Mouse (Mus musculus) stomach, postnatal 0 days (tissue): ENCODE measurements around the gene Wee2. TPM values are rescaled to one million over a fixed set of nuclear protein-coding genes. Genes with fewer than 3 reads are reported as not detected.

Experiments
- ATAC-seq: fragments of 200-750 bp; cut with Nextera tagmentation; 2 replicates; pipeline ENCODE4 v1.8.0; 2017; ENCODE audit not compliant: low FRiP score, low TSS enrichment
- DNase-seq: peaks from one replicate; pipeline ENCODE4 v3.0.0-alpha.2; 2016; ENCODE audit warnings: low spot score
- H3K27ac ChIP-seq: fragments of 300-500 bp; sonication (generic); replicated peaks from 2 replicates; pipeline ENCODE4 v1.5.1; 2014; ENCODE audit warnings: mild to moderate bottlenecking, control low read depth
- H3K27me3 ChIP-seq: fragments of 300-500 bp; sonication (generic); 2 replicates; pipeline ENCODE4 v1.6.1; 2014; ENCODE audit warnings: low read length; ENCODE audit not compliant: control insufficient read depth, insufficient read depth
- H3K36me3 ChIP-seq: fragments of 300-500 bp; sonication (generic); 2 replicates; pipeline ENCODE4 v1.6.1; 2014; ENCODE audit warnings: low read length, mixed read lengths; ENCODE audit not compliant: control insufficient read depth, insufficient read depth
- H3K4me1 ChIP-seq: fragments of 300-500 bp; sonication (generic); replicated peaks from 2 replicates; pipeline ENCODE4 v1.6.1; 2014; ENCODE audit warnings: antibody characterized with exemption; ENCODE audit not compliant: control insufficient read depth, insufficient read depth
- H3K4me2 ChIP-seq: fragments of 300-500 bp; sonication (generic); replicated peaks from 2 replicates; pipeline ENCODE4 v1.6.1; 2014; ENCODE audit warnings: low read depth, mild to moderate bottlenecking, control low read depth, moderate library complexity
- H3K4me3 ChIP-seq: fragments of 300-500 bp; sonication (generic); 2 replicates; pipeline ENCODE4 v1.5.1; 2014; ENCODE audit warnings: low read depth, low read length, control low read depth
- H3K9ac ChIP-seq: fragments of 300-500 bp; sonication (generic); 2 replicates; pipeline ENCODE4 v1.6.1; 2014; ENCODE audit warnings: mild to moderate bottlenecking, low read length, control low read depth, mixed read lengths
- H3K9me3 ChIP-seq: fragments of 300-500 bp; sonication (generic); 2 replicates; pipeline ENCODE4 v1.6.1; 2016; ENCODE audit warnings: low read length; ENCODE audit not compliant: control insufficient read depth
- CTCF ChIP-seq: IDR thresholded peaks from 2 replicates; pipeline ENCODE4 v1.5.1; 2016; ENCODE audit warnings: antibody characterized with exemption, low read depth, mild to moderate bottlenecking, moderate library complexity
- EP300 ChIP-seq: optimal IDR thresholded peaks from 2 replicates; pipeline ENCODE3; 2016; ENCODE audit warnings: antibody characterized with exemption
- WGBS: fragments of 180-500 bp; shearing (Covaris S2); extraction: QIAGEN DNeasy Blood & Tissue Kit; methylation state at CpG from one replicate; pipeline ENCODE4 v1.1.7; 2014; 5-methylcytosine and 5-hydroxymethylcytosine counted together
- polyA plus RNA-seq: library from polyadenylated mRNA; unstranded; fragments of >200 nt; fragmentation: Nextera tagmentation; extraction: Ambion mirVana; gene quantifications from 2 replicates; pipeline ENCODE4 v1.2.1, GENCODE M21; 2015

Gene Wee2
- polyA plus RNA-seq, 1 experiment from 2014 or later: not detected

GRCm38 (mm10) chr6:40427441-40427840 lies 11.4 kb upstream of the Wee2 start:
- WGBS: 70% methylated on average over 7 of the region's 7 CpGs
- no peaks in the 10 kb centered on the region for H3K4me1 ChIP-seq

DNA sequence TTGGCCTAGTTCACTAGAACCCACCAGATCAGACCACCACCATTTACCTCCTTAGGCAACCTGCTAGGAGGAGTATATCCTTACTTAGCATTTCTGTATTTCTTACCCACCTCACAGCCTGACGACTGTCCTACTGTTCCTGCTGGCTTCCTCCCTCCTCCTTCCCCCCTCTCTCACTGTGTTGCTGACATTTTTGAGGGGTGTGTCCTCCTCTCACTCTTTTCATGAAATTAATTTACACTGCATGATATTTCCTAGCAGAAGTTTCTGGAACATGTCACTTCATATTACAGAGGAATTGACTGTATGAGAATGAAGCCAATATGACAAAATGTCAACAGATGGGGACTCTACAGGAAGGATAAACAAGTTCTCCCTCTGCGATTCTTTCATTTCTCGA lies 10.2 kb upstream of the Wee2 start:
- Histone ChIP-seq H3K9ac (no peak overlapping the region), H3K27ac (no peak overlapping the region), H3K4me3 (no peak overlapping the region), H3K4me1 (no peaks in the 10 kb centered on the region), H3K4me2 (no peak overlapping the region), H3K36me3 (no peaks in the 10 kb centered on the region), H3K9me3 (no peaks in the 10 kb centered on the region), H3K27me3 (no peaks in the 10 kb centered on the region)
- no peak for TF ChIP-seq EP300
- TF ChIP-seq CTCF: no peak
- ATAC-seq (no peak), DNase-seq (no peak)
- WGBS: 31% methylated on average over 3 of the region's 3 CpGs

More at GRCm38 (mm10) chr6:40427441-40427840, 11.4 kb upstream of the Wee2 start:
- no peak for DNase-seq
- Histone ChIP-seq H3K36me3 (no peaks in the 10 kb centered on the region), H3K27ac (no peak overlapping the region), H3K4me3 (no peak overlapping the region), H3K9ac (no peak overlapping the region), H3K4me2 (no peak overlapping the region), H3K27me3 (no peaks in the 10 kb centered on the region), H3K9me3 (no peaks in the 10 kb centered on the region)
- no peak for ATAC-seq
- TF ChIP-seq EP300: no peak
- TF ChIP-seq CTCF: no peak

- Histone ChIP-seq H3K9ac (no peak overlapping the region), H3K27me3 (no peaks in the 10 kb centered on the region), H3K36me3 (no peaks in the 10 kb centered on the region), H3K27ac (no peak overlapping the region), H3K9me3 (no peaks in the 10 kb centered on the region), H3K4me3 (no peak overlapping the region), H3K4me1 (no peaks in the 10 kb centered on the region), H3K4me2 (no peak overlapping the region)
- peak; percentile 96 for ATAC-seq
- DNase-seq: peak; percentile 78
- WGBS: 50% methylated on average over 4 of the region's 4 CpGs
- TF ChIP-seq CTCF: no peak
- TF ChIP-seq EP300: no peak
Observed at GRCm38 (mm10) chr6:40429521-40429931, 9.4 kb upstream of the Wee2 start.

DNA sequence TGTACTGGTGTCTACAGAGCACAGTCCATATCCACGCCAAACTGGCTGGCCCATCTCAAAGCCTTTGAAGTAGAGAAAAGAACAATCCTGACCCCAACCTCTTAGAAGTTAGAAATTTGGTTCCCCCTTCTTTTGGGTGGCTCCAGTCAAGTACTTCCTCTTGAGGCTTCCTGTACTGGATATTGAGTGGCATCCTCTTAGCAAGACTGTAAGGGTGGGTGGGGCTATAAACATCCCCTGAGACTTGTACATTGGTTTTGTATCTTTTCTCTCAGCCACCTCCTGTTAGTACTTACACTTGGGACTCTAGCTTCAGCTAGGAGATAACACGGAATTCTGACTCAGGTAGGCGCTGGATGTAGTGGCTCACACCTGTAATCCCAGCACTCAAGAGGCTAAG lies 8.6 kb upstream of the Wee2 start:
- WGBS: 73% methylated on average over 3 of the region's 3 CpGs
- Histone ChIP-seq H3K27me3 (no peaks in the 10 kb centered on the region), H3K9ac (no peak overlapping the region), H3K4me3 (no peak overlapping the region), H3K4me2 (no peak overlapping the region), H3K4me1 (no peaks in the 10 kb centered on the region), H3K36me3 (no peaks in the 10 kb centered on the region), H3K9me3 (no peaks in the 10 kb centered on the region), H3K27ac (peak overlapping the region; percentile 41; the same call in 1 of the 2 replicates)
- ATAC-seq: no peak
- no peak for DNase-seq
- TF ChIP-seq CTCF: no peak
- TF ChIP-seq EP300: no peak

DNA sequence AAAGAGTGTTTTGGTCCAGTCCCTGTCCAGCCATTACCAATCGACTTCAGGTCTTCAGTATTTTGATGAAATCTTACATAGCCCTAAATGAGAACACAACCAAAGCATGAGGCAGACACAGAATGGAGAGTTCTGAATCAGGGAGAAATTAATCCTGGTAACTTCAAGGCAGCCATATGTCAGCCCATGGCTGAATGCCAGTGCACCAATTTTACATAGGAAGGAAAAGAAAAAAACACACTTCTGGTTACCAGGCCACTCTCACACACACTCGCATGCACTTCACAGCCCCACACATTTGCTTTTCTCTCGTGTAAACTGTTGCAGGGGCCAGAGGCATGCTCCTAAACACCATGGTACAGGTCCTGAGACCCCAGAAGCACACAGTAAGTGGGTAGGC lies 8.0 kb upstream of the Wee2 start:
- TF ChIP-seq CTCF (no peak), EP300 (no peak)
- ATAC-seq: no peak
- no peaks in the 10 kb centered on the region for H3K36me3 ChIP-seq
- H3K4me1 ChIP-seq: no peaks in the 10 kb centered on the region
- no peaks in the 10 kb centered on the region for H3K27me3 ChIP-seq
- 63% methylated on average over 3 of the region's 3 CpGs for WGBS
- DNase-seq: no peak
- no peak overlapping the region for H3K4me2 ChIP-seq
- H3K27ac ChIP-seq: peak overlapping the region; percentile 70
- H3K9me3 ChIP-seq: no peaks in the 10 kb centered on the region
- no peak overlapping the region for H3K4me3 ChIP-seq
- no peak overlapping the region for H3K9ac ChIP-seq

DNA sequence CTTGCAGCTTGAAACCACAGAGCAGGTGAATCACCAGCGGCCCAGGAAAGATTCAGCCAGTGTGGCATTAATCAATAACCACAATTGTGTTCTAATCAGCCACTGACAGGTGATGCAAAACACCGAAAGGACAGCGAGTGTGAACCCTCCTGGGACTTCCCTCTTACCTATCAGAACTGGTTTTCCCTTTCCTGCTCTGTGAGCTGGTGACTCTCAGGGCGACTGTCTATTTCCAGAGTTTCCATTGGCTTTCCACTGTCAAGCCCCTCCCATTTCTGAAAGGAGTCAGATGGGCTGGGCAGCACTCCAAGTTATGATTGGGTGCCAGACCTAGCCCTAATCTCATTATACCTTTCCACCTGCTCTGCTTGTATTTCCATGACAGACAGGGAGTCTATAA lies 7.5 kb upstream of the Wee2 start:
- H3K4me3 ChIP-seq: no peak overlapping the region

More for the DNA sequence above, 7.5 kb upstream of the Wee2 start:
- ATAC-seq: peak; percentile 79
- WGBS: 42% methylated on average over 4 of the region's 4 CpGs
- H3K9me3 ChIP-seq: no peaks in the 10 kb centered on the region
- DNase-seq: peak; percentile 76
- TF ChIP-seq EP300 (no peak), CTCF (no peak)
- no peaks in the 10 kb centered on the region for H3K4me1 ChIP-seq
- no peak overlapping the region for H3K4me2 ChIP-seq
- H3K27me3 ChIP-seq: no peaks in the 10 kb centered on the region
- H3K9ac ChIP-seq: no peak overlapping the region
- peak overlapping the region; percentile 70 for H3K27ac ChIP-seq
- H3K36me3 ChIP-seq: no peaks in the 10 kb centered on the region
